Mouse (Mus musculus): ENCODE results near the gene Ankrd65. TPM values are rescaled to one million over a fixed set of nuclear protein-coding genes. Genes with fewer than 3 reads are reported as not detected.

Gene Ankrd65
- polyA plus RNA-seq (2014; fragmentation: Illumina TruSeq; extraction: RNeasy Lipid Tissue Mini Kit (QIAGEN cat#74804); ENCODE audit: insufficient read depth, low read depth, low replicate concordance), result 3.2 TPM

DNA sequence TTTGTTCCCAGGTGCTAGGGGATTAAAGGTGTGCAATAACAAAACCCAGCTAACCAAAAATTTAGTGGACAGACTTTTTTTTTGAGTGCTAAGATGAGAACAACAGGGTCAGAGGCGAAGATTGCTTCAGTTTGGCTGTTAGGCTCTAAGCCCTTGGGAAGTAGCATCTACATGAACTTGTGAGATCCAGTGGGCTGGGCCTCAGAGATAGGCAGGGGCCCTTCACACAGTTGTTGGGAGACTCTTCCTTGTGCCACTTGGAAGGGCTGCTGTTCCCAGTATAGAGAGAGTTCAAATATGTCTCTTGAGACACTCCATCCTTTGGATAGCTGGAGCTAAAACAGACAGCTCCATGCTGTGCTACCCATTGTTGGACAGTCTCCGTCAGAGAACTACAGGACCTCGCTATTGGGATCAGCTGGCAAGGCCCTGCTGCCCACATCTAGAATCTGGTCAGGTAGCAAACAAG is at the start of gene Ankrd65:
Gene Ankrd65, plus strand, starts transcription at position 419 of the 469 bp plus-strand sequence.

GRCm38 (mm10) chr4:155760613-155761355 is 29.5 kb upstream of the Ankrd65 start, which contains the start of gene Atad3a:
Gene Atad3a, minus strand, starts transcription at chr4:155761093.

GRCm38 (mm10) chr4:155774280-155774754 is 15.9 kb upstream of the Ankrd65 start, which contains the start of gene Vwa1:
Gene Vwa1, minus strand, starts transcription at chr4:155774698.

GRCm38 (mm10) chr4:155785819-155786218 is 4.4 kb upstream of the Ankrd65 start, which contains the start of gene Tmem88b:
Gene Tmem88b, minus strand, starts transcription at chr4:155785874.

DNA sequence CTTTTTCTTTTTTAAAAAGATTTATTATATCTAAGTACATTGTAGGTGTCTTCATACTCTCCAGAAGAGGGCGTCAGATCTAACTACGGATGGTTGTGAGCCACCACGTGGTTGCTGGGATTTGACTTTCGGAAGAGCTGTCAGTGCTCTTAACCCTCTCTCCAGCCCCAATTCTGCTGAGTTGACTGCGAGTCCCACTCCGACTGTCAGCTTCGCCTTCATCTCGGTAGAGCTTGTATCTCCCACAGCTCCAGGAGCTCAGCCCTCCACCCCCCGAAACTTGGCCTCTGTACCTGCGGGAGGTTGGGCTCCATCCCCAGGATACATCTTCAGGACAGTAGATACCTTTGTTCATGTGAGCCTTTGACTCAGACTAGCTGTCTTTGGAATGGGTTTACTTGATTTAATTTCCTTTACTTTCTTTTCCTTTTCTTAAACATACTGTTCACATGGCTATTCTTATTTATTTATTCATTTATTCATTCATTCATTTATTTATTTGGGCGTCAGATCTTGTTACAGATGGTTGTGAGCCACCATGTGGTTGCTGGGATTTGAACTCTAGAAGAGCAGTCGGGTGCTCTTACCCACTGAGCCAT is 12.6 kb downstream of the Ankrd65 start, which contains the start of gene Mrpl20:
Gene Mrpl20, plus strand, starts transcription at position 138 of the 599 bp plus-strand sequence.

GRCm38 (mm10) chr4:155811929-155812664 is 21.9 kb downstream of the Ankrd65 start, which contains the start of gene Ccnl2:
Gene Ccnl2, plus strand, starts transcription at chr4:155812489.

DNA sequence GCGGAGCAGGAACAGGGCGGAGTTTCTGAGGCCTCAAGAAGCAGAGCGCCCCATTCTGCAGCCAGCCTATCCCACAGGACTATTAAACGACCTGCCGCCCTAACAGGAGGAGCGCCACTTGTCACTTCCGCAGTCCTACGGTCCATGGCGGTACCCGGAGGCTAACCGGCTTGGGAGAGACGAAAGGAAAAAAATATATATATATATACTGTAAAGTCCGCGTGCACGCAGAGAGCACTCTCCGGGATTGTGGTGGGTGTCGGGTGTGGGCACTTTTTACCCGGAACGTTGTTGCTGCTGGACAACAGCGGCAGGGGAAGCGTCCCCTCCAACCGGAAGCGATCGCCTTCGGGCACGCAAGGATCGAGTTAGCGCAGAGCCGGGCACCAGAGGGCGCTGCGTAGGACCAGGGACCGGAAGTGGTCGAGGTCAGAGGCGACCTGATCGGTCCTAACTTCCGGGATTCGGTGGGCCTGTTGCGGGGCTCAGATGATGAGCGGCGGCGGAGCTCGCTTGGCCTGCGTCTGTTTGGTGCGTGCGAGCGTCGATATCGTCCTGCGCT is 41.0 kb downstream of the Ankrd65 start, which contains the start of gene Aurkaip1:
Gene Aurkaip1, plus strand, starts transcription at position 68 of the 562 bp plus-strand sequence.

GRCm38 (mm10) chr4:155839483-155839910 is 49.3 kb downstream of the Ankrd65 start, which contains the start of gene Mxra8:
Gene Mxra8, plus strand, starts transcription at chr4:155839680.

GRCm38 (mm10) chr4:155846871-155847578 is 56.8 kb downstream of the Ankrd65 start, which contains the start of gene Dvl1:
Gene Dvl1, plus strand, starts transcription at chr4:155847402.

Other genes with a start within 250 kb of the Ankrd65 start
- gene Nadk, start 228.1 kb upstream of the Ankrd65 start, polyA plus RNA-seq (2014; fragmentation: Illumina TruSeq; extraction: RNeasy Lipid Tissue Mini Kit (QIAGEN cat#74804); ENCODE audit: insufficient read depth, low read depth, low replicate concordance), result 65.4 TPM
- gene Slc35e2, start 189.0 kb upstream of the Ankrd65 start, polyA plus RNA-seq (2014; fragmentation: Illumina TruSeq; extraction: RNeasy Lipid Tissue Mini Kit (QIAGEN cat#74804); ENCODE audit: insufficient read depth, low read depth, low replicate concordance), result 2.7 TPM
- gene Cdk11b, start 165.6 kb upstream of the Ankrd65 start, polyA plus RNA-seq (2014; fragmentation: Illumina TruSeq; extraction: RNeasy Lipid Tissue Mini Kit (QIAGEN cat#74804); ENCODE audit: insufficient read depth, low read depth, low replicate concordance), result 47.0 TPM
- not detected for gene Gm10563, start 145.0 kb upstream of the Ankrd65 start, polyA plus RNA-seq (2014; fragmentation: Illumina TruSeq; extraction: RNeasy Lipid Tissue Mini Kit (QIAGEN cat#74804); ENCODE audit: insufficient read depth, low read depth, low replicate concordance)
- gene Mmp23, start 137.1 kb upstream of the Ankrd65 start, polyA plus RNA-seq (2014; fragmentation: Illumina TruSeq; extraction: RNeasy Lipid Tissue Mini Kit (QIAGEN cat#74804); ENCODE audit: insufficient read depth, low read depth, low replicate concordance), result 18.4 TPM
- 23.8 TPM for gene Mib2, start 121.2 kb upstream of the Ankrd65 start, polyA plus RNA-seq (2014; fragmentation: Illumina TruSeq; extraction: RNeasy Lipid Tissue Mini Kit (QIAGEN cat#74804); ENCODE audit: insufficient read depth, low read depth, low replicate concordance)
- 2.8 TPM for gene Fndc10, start 96.1 kb upstream of the Ankrd65 start, polyA plus RNA-seq (2014; fragmentation: Illumina TruSeq; extraction: RNeasy Lipid Tissue Mini Kit (QIAGEN cat#74804); ENCODE audit: insufficient read depth, low read depth, low replicate concordance)
- 76.0 TPM for gene Ssu72, start 85.6 kb upstream of the Ankrd65 start, polyA plus RNA-seq (2014; fragmentation: Illumina TruSeq; extraction: RNeasy Lipid Tissue Mini Kit (QIAGEN cat#74804); ENCODE audit: insufficient read depth, low read depth, low replicate concordance)
- gene Tmem240, start 55.6 kb upstream of the Ankrd65 start, polyA plus RNA-seq (2014; fragmentation: Illumina TruSeq; extraction: RNeasy Lipid Tissue Mini Kit (QIAGEN cat#74804); ENCODE audit: insufficient read depth, low read depth, low replicate concordance), result 0.40 TPM
- 17.7 TPM for gene Atad3a, start 29.3 kb upstream of the Ankrd65 start, polyA plus RNA-seq (2014; fragmentation: Illumina TruSeq; extraction: RNeasy Lipid Tissue Mini Kit (QIAGEN cat#74804); ENCODE audit: insufficient read depth, low read depth, low replicate concordance)
- 3.0 TPM for gene Vwa1, start 15.7 kb upstream of the Ankrd65 start, polyA plus RNA-seq (2014; fragmentation: Illumina TruSeq; extraction: RNeasy Lipid Tissue Mini Kit (QIAGEN cat#74804); ENCODE audit: insufficient read depth, low read depth, low replicate concordance)
- gene Tmem88b, start 4.6 kb upstream of the Ankrd65 start, polyA plus RNA-seq (2014; fragmentation: Illumina TruSeq; extraction: RNeasy Lipid Tissue Mini Kit (QIAGEN cat#74804); ENCODE audit: insufficient read depth, low read depth, low replicate concordance), result 0.29 TPM
- gene Mrpl20, start 12.4 kb downstream of the Ankrd65 start, polyA plus RNA-seq (2014; fragmentation: Illumina TruSeq; extraction: RNeasy Lipid Tissue Mini Kit (QIAGEN cat#74804); ENCODE audit: insufficient read depth, low read depth, low replicate concordance), result 112 TPM
- 51.7 TPM for gene Ccnl2, start 22.1 kb downstream of the Ankrd65 start, polyA plus RNA-seq (2014; fragmentation: Illumina TruSeq; extraction: RNeasy Lipid Tissue Mini Kit (QIAGEN cat#74804); ENCODE audit: insufficient read depth, low read depth, low replicate concordance)
- gene Aurkaip1, start 40.8 kb downstream of the Ankrd65 start, polyA plus RNA-seq (2014; fragmentation: Illumina TruSeq; extraction: RNeasy Lipid Tissue Mini Kit (QIAGEN cat#74804); ENCODE audit: insufficient read depth, low read depth, low replicate concordance), result 106 TPM
- 188 TPM for gene Mxra8, start 49.2 kb downstream of the Ankrd65 start, polyA plus RNA-seq (2014; fragmentation: Illumina TruSeq; extraction: RNeasy Lipid Tissue Mini Kit (QIAGEN cat#74804); ENCODE audit: insufficient read depth, low read depth, low replicate concordance)
- 25.1 TPM for gene Dvl1, start 57.0 kb downstream of the Ankrd65 start, polyA plus RNA-seq (2014; fragmentation: Illumina TruSeq; extraction: RNeasy Lipid Tissue Mini Kit (QIAGEN cat#74804); ENCODE audit: insufficient read depth, low read depth, low replicate concordance)
- gene Tas1r3, start 72.9 kb downstream of the Ankrd65 start, polyA plus RNA-seq (2014; fragmentation: Illumina TruSeq; extraction: RNeasy Lipid Tissue Mini Kit (QIAGEN cat#74804); ENCODE audit: insufficient read depth, low read depth, low replicate concordance), result 0.19 TPM
- gene Cptp, start 79.0 kb downstream of the Ankrd65 start, polyA plus RNA-seq (2014; fragmentation: Illumina TruSeq; extraction: RNeasy Lipid Tissue Mini Kit (QIAGEN cat#74804); ENCODE audit: insufficient read depth, low read depth, low replicate concordance), result 6.7 TPM
- 18.8 TPM for gene Ints11, start 79.1 kb downstream of the Ankrd65 start, polyA plus RNA-seq (2014; fragmentation: Illumina TruSeq; extraction: RNeasy Lipid Tissue Mini Kit (QIAGEN cat#74804); ENCODE audit: insufficient read depth, low read depth, low replicate concordance)
- 13.1 TPM for gene Pusl1, start 101.3 kb downstream of the Ankrd65 start, polyA plus RNA-seq (2014; fragmentation: Illumina TruSeq; extraction: RNeasy Lipid Tissue Mini Kit (QIAGEN cat#74804); ENCODE audit: insufficient read depth, low read depth, low replicate concordance)
- 6.0 TPM for gene Acap3, start 101.4 kb downstream of the Ankrd65 start, polyA plus RNA-seq (2014; fragmentation: Illumina TruSeq; extraction: RNeasy Lipid Tissue Mini Kit (QIAGEN cat#74804); ENCODE audit: insufficient read depth, low read depth, low replicate concordance)
- 45.9 TPM for gene Ube2j2, start 153.4 kb downstream of the Ankrd65 start, polyA plus RNA-seq (2014; fragmentation: Illumina TruSeq; extraction: RNeasy Lipid Tissue Mini Kit (QIAGEN cat#74804); ENCODE audit: insufficient read depth, low read depth, low replicate concordance)
- 18.9 TPM for gene C1qtnf12, start 171.9 kb downstream of the Ankrd65 start, polyA plus RNA-seq (2014; fragmentation: Illumina TruSeq; extraction: RNeasy Lipid Tissue Mini Kit (QIAGEN cat#74804); ENCODE audit: insufficient read depth, low read depth, low replicate concordance)
- gene B3galt6, start 202.2 kb downstream of the Ankrd65 start, polyA plus RNA-seq (2014; fragmentation: Illumina TruSeq; extraction: RNeasy Lipid Tissue Mini Kit (QIAGEN cat#74804); ENCODE audit: insufficient read depth, low read depth, low replicate concordance), result 3.9 TPM
- 179 TPM for gene Sdf4, start 202.4 kb downstream of the Ankrd65 start, polyA plus RNA-seq (2014; fragmentation: Illumina TruSeq; extraction: RNeasy Lipid Tissue Mini Kit (QIAGEN cat#74804); ENCODE audit: insufficient read depth, low read depth, low replicate concordance)
- gene Tnfrsf4, start 223.4 kb downstream of the Ankrd65 start, polyA plus RNA-seq (2014; fragmentation: Illumina TruSeq; extraction: RNeasy Lipid Tissue Mini Kit (QIAGEN cat#74804); ENCODE audit: insufficient read depth, low read depth, low replicate concordance), result 2.9 TPM
- gene Tnfrsf18, start 235.7 kb downstream of the Ankrd65 start, polyA plus RNA-seq (2014; fragmentation: Illumina TruSeq; extraction: RNeasy Lipid Tissue Mini Kit (QIAGEN cat#74804); ENCODE audit: insufficient read depth, low read depth, low replicate concordance), result 4.0 TPM

All from lung, adult 10 weeks (tissue).